Mouse (Mus musculus) lung, adult 2 months (tissue): Measurements from ENCODE around the gene Gramd1a. TPM values are rescaled to one million over a fixed set of nuclear protein-coding genes. Genes with fewer than 3 reads are reported as not detected.
A peak's percentile ranks its signal among the peaks of the same experiment; 100 is the strongest.

Experiments used
- DNase-seq: peaks from one replicate; pipeline ENCODE4 v3.0.0; 2022
- H3K4me1 ChIP-seq: fragments of 200-500 bp; 2 replicates; pipeline ENCODE4 v1.6.1; 2011; ENCODE audit warnings: low read length; ENCODE audit not compliant: control insufficient read depth, insufficient read depth
- H3K4me3 ChIP-seq: fragments of 200-500 bp; replicated peaks from 2 replicates; pipeline ENCODE3; 2011; ENCODE audit warnings: low read depth, mild to moderate bottlenecking, control low read depth, low read length; ENCODE audit errors: extremely low read depth
- CTCF ChIP-seq: fragments of 200-500 bp; IDR thresholded peaks from 2 replicates; pipeline ENCODE4 v1.5.1; 2011; ENCODE audit warnings: mild to moderate bottlenecking, low read length, control low read depth; ENCODE audit not compliant: insufficient read depth
- POLR2A ChIP-seq: fragments of 200-500 bp; IDR thresholded peaks from 2 replicates; pipeline ENCODE4 v1.6.1; 2011; ENCODE audit warnings: low read depth, mild to moderate bottlenecking, control low read depth, low read length, borderline replicate concordance; ENCODE audit errors: extremely low read depth
- WGBS: fragments of 180-500 bp; shearing (Covaris S2); methylation state at CpG from one replicate; pipeline ENCODE4 v1.1.7; 2018; 5-methylcytosine and 5-hydroxymethylcytosine counted together
- polyA plus RNA-seq: library from polyadenylated mRNA; depleted of rRNA; stranded (reverse); fragments of >200 nt; gene quantifications from 2 replicates; pipeline ENCODE4 v1.2.3, GENCODE M21; 2012

The Gramd1a gene
- polyA plus RNA-seq, 1 experiment, result 103 TPM

- DNase-seq, result no peak
- TF ChIP-seq CTCF, result no peak
- no peak for TF ChIP-seq POLR2A
- Histone ChIP-seq H3K4me1 (no peaks in the 10 kb centered on the region), H3K4me3 (no peak overlapping the region)
- 49% methylated on average over 13 of the region's 13 CpGs for WGBS
These were observed 30.6 kb downstream of the Gramd1a start for GRCm38 (mm10) chr7:31125116-31125515.

- DNase-seq, result no peak
- 81% methylated on average over 5 of the region's 5 CpGs for WGBS
- no peak overlapping the region for H3K4me3 ChIP-seq
- TF ChIP-seq POLR2A (no peak), CTCF (no peak)
- no peaks in the 10 kb centered on the region for H3K4me1 ChIP-seq
These were observed 31.3 kb downstream of the Gramd1a start for GRCm38 (mm10) chr7:31124381-31124780.

GRCm38 (mm10) chr7:31123697-31124096, 32.0 kb downstream of the Gramd1a start:
- H3K4me3 ChIP-seq, result no peak overlapping the region
- no peak for DNase-seq
- WGBS, result 73% methylated on average over 3 of the region's 3 CpGs
- H3K4me1 ChIP-seq, result no peaks in the 10 kb centered on the region
- TF ChIP-seq POLR2A, result no peak
- no peak for TF ChIP-seq CTCF

- 88% methylated on average over 16 of the region's 16 CpGs for WGBS
- DNase-seq, result no peak
- Histone ChIP-seq H3K4me1 (no peaks in the 10 kb centered on the region), H3K4me3 (no peak overlapping the region)
- no peak for TF ChIP-seq CTCF
- no peak for TF ChIP-seq POLR2A
These were observed 32.8 kb downstream of the Gramd1a start for GRCm38 (mm10) chr7:31122641-31123631.

GRCm38 (mm10) chr7:31119556-31119955, 36.1 kb downstream of the Gramd1a start:
- Histone ChIP-seq H3K4me1 (peaks cover 6% of the 10 kb centered on the region; the same call in 1 of the 2 replicates), H3K4me3 (no peak overlapping the region)
- WGBS, result 85% methylated on average over 5 of the region's 5 CpGs
- DNase-seq, result no peak
- TF ChIP-seq CTCF (no peak), POLR2A (no peak)

GRCm38 (mm10) chr7:31118486-31118885, 37.2 kb downstream of the Gramd1a start:
- peaks cover 6% of the 10 kb centered on the region; the same call in 1 of the 2 replicates for H3K4me1 ChIP-seq
- WGBS, result 63% methylated on average over 7 of the region's 7 CpGs
- H3K4me3 ChIP-seq, result no peak overlapping the region
- TF ChIP-seq CTCF (no peak), POLR2A (no peak)
- no peak for DNase-seq

- TF ChIP-seq POLR2A (no peak), CTCF (no peak)
- DNase-seq, result no peak
- no peak overlapping the region for H3K4me3 ChIP-seq
- WGBS, result 91% methylated on average over 11 of the region's 11 CpGs
- H3K4me1 ChIP-seq, result peaks cover 6% of the 10 kb centered on the region; the same call in 1 of the 2 replicates
These were observed 38.2 kb downstream of the Gramd1a start for GRCm38 (mm10) chr7:31117465-31117864.

- WGBS, result 71% methylated on average over 16 of the region's 16 CpGs
- Histone ChIP-seq H3K4me1 (peaks cover 6% of the 10 kb centered on the region; the same call in 1 of the 2 replicates), H3K4me3 (no peak overlapping the region)
- DNase-seq, result no peak
- TF ChIP-seq POLR2A (no peak), CTCF (no peak)
These were observed 39.0 kb downstream of the Gramd1a start for GRCm38 (mm10) chr7:31116721-31117145.

- DNase-seq, result peak; percentile 62
- TF ChIP-seq POLR2A (no peak), CTCF (no peak)
- peaks cover 6% of the 10 kb centered on the region; the same call in 1 of the 2 replicates for H3K4me1 ChIP-seq
- 12% methylated on average over 17 of the region's 17 CpGs for WGBS
- H3K4me3 ChIP-seq, result no peak overlapping the region
These were observed 40.1 kb downstream of the Gramd1a start for GRCm38 (mm10) chr7:31115587-31116043.
